Mouse (Mus musculus) spleen, postnatal 14 days (tissue): ENCODE measurements around the gene Ttf1.

ENCODE experiments used
- DNase-seq, 2 experiments: peaks; one replicate each; pipeline ENCODE4 v3.0.0; 2021 to 2022; ENCODE audit warnings: low spot score in 2 of 2

Ttf1 gene

GRCm38 (mm10) chr2:29124936-29125701 lies 65.1 kb downstream of the Ttf1 start:
- peak; percentile 96 to 98 for DNase-seq

GRCm38 (mm10) chr2:29130118-29130899 lies 70.2 kb downstream of the Ttf1 start:
- DNase-seq = no peak

GRCm38 (mm10) chr2:29135161-29135560 lies 75.1 kb downstream of the Ttf1 start:
- DNase-seq = no peak
